Mouse (Mus musculus) heart, postnatal 0 days (tissue): Measurements from ENCODE around the gene Apoh. TPM values are rescaled to one million over a fixed set of nuclear protein-coding genes. Genes with fewer than 3 reads are reported as not detected.

Experiments
- ATAC-seq: fragments of 200-750 bp; cut with Nextera tagmentation; 2 replicates; pipeline ENCODE4 v1.8.0; 2017; ENCODE audit warnings: low read depth, moderate number of reproducible peaks, moderate library complexity; ENCODE audit not compliant: insufficient read depth
- DNase-seq: peaks from one replicate; pipeline ENCODE4 v3.0.0-alpha.2; 2016; ENCODE audit warnings: low spot score
- H3K27ac ChIP-seq: fragments of 300-500 bp; sonication (generic); 2 replicates; pipeline ENCODE4 v1.5.1; 2014; ENCODE audit warnings: low read depth, mild to moderate bottlenecking
- H3K27me3 ChIP-seq: fragments of 300-500 bp; sonication (generic); 2 replicates; pipeline ENCODE4 v1.6.1; 2014; ENCODE audit warnings: low read length, mixed read lengths; ENCODE audit not compliant: control insufficient read depth, insufficient read depth
- H3K36me3 ChIP-seq: fragments of 300-500 bp; sonication (generic); replicated peaks from 2 replicates; pipeline ENCODE4 v1.6.1; 2014; ENCODE audit warnings: low read length, mixed read lengths; ENCODE audit not compliant: control insufficient read depth, insufficient read depth
- H3K4me1 ChIP-seq: fragments of 300-500 bp; sonication (generic); 2 replicates; pipeline ENCODE4 v1.6.1; 2014; ENCODE audit warnings: antibody characterized with exemption; ENCODE audit not compliant: control insufficient read depth, insufficient read depth
- H3K4me2 ChIP-seq: fragments of 300-500 bp; sonication (generic); 2 replicates; pipeline ENCODE4 v1.6.1; 2014; ENCODE audit warnings: low read depth, mild to moderate bottlenecking, low read length, moderate library complexity
- H3K4me3 ChIP-seq: fragments of 300-500 bp; sonication (generic); 2 replicates; pipeline ENCODE4 v1.5.1; 2014; ENCODE audit warnings: low read depth, low read length
- H3K9ac ChIP-seq: fragments of 300-500 bp; sonication (generic); replicated peaks from 2 replicates; pipeline ENCODE4 v1.6.1; 2014; ENCODE audit warnings: low read depth, low read length, mixed read lengths
- H3K9me3 ChIP-seq: fragments of 300-500 bp; sonication (generic); replicated peaks from 2 replicates; pipeline ENCODE4 v1.6.1; 2016; ENCODE audit warnings: low read length; ENCODE audit not compliant: control insufficient read depth
- CTCF ChIP-seq: IDR thresholded peaks from 2 replicates; pipeline ENCODE4 v1.5.1; 2016; ENCODE audit warnings: antibody characterized with exemption, control low read depth, low read depth
- EP300 ChIP-seq: IDR thresholded peaks from 2 replicates; pipeline ENCODE4 v1.6.1; 2016; ENCODE audit warnings: antibody characterized with exemption, low read depth
- WGBS: fragments of 180-500 bp; shearing (Covaris S2); extraction: QIAGEN DNeasy Blood & Tissue Kit; methylation state at CpG from one replicate; pipeline ENCODE4 v1.1.7; 2014; 5-methylcytosine and 5-hydroxymethylcytosine counted together
- polyA plus RNA-seq: library from polyadenylated mRNA; unstranded; fragments of >200 nt; fragmentation: Nextera tagmentation; extraction: Ambion mirVana; gene quantifications from 2 replicates; pipeline ENCODE4 v1.2.1, GENCODE M21; 2015
- total RNA-seq: library from RNA; depleted of rRNA; stranded (reverse); fragments of >200 nt; gene quantifications from 2 replicates; pipeline ENCODE4 v1.2.3, GENCODE M21; 2014; ENCODE audit warnings: low replicate concordance

Gene Apoh
- total and polyA plus RNA-seq, 2 experiments from 2014 or later: 0.87 TPM; not detected in 1

GRCm38 (mm10) chr11:108299913-108300312 is 43.2 kb upstream of the Apoh start:
- ATAC-seq (no peak), DNase-seq (no peak)
- H3K4me1 ChIP-seq: peaks cover 13% of the 10 kb centered on the region
- H3K9me3 ChIP-seq: no peaks in the 10 kb centered on the region
- 81% methylated on average over 10 of the region's 10 CpGs for WGBS
- H3K27ac ChIP-seq: no peak overlapping the region
- no peak overlapping the region for H3K9ac ChIP-seq
- H3K4me3 ChIP-seq: no peak overlapping the region
- no peaks in the 10 kb centered on the region for H3K27me3 ChIP-seq
- no peak overlapping the region for H3K4me2 ChIP-seq
- TF ChIP-seq EP300: no peak
- TF ChIP-seq CTCF: no peak
- no peaks in the 10 kb centered on the region for H3K36me3 ChIP-seq

- H3K4me3 ChIP-seq: no peak overlapping the region
- peaks cover 13% of the 10 kb centered on the region for H3K4me1 ChIP-seq
- H3K36me3 ChIP-seq: no peaks in the 10 kb centered on the region
- ATAC-seq (no peak), DNase-seq (no peak)
- no peaks in the 10 kb centered on the region for H3K9me3 ChIP-seq
- H3K27ac ChIP-seq: no peak overlapping the region
- TF ChIP-seq EP300: no peak
- no peak for TF ChIP-seq CTCF
- WGBS: 100% methylated on average over 1 of the region's 1 CpGs
- no peak overlapping the region for H3K9ac ChIP-seq
- H3K27me3 ChIP-seq: no peaks in the 10 kb centered on the region
- no peak overlapping the region for H3K4me2 ChIP-seq
Observed at GRCm38 (mm10) chr11:108300443-108300842, 42.7 kb upstream of the Apoh start.

GRCm38 (mm10) chr11:108301036-108301435 is 42.1 kb upstream of the Apoh start:
- ATAC-seq: no peak
- whole genome bisulfite sequencing: 72% methylated on average over 6 of the region's 6 CpGs
- peaks cover 13% of the 10 kb centered on the region for H3K4me1 ChIP-seq
- H3K4me3 ChIP-seq: no peak overlapping the region
- H3K27ac ChIP-seq: no peak overlapping the region
- H3K9me3 ChIP-seq: no peaks in the 10 kb centered on the region
- no peak overlapping the region for H3K4me2 ChIP-seq
- no peak overlapping the region for H3K9ac ChIP-seq
- no peak for DNase-seq
- no peaks in the 10 kb centered on the region for H3K27me3 ChIP-seq
- TF ChIP-seq CTCF (no peak), EP300 (no peak)
- H3K36me3 ChIP-seq: no peaks in the 10 kb centered on the region

- no peak overlapping the region for H3K9ac ChIP-seq
- no peak overlapping the region for H3K27ac ChIP-seq
- peaks cover 13% of the 10 kb centered on the region for H3K4me1 ChIP-seq
- no peak for TF ChIP-seq EP300
- TF ChIP-seq CTCF: no peak
- 84% methylated on average over 10 of the region's 10 CpGs for WGBS
- H3K4me3 ChIP-seq: no peak overlapping the region
- H3K4me2 ChIP-seq: no peak overlapping the region
- H3K27me3 ChIP-seq: no peaks in the 10 kb centered on the region
- H3K9me3 ChIP-seq: no peaks in the 10 kb centered on the region
- DNase-seq: no peak
- no peak for ATAC-seq
- no peaks in the 10 kb centered on the region for H3K36me3 ChIP-seq
Observed at GRCm38 (mm10) chr11:108301796-108302490, 41.2 kb upstream of the Apoh start.

GRCm38 (mm10) chr11:108303787-108304186 is 39.4 kb upstream of the Apoh start:
- ATAC-seq (no peak), DNase-seq (no peak)
- 92% methylated on average over 4 of the region's 4 CpGs for WGBS
- Histone ChIP-seq H3K36me3 (no peaks in the 10 kb centered on the region), H3K4me3 (no peak overlapping the region), H3K4me1 (peaks cover 20% of the 10 kb centered on the region), H3K9me3 (no peaks in the 10 kb centered on the region), H3K9ac (no peak overlapping the region), H3K27ac (no peak overlapping the region), H3K4me2 (no peak overlapping the region), H3K27me3 (no peaks in the 10 kb centered on the region)
- TF ChIP-seq CTCF: no peak
- TF ChIP-seq EP300: no peak

- H3K9ac ChIP-seq: no peak overlapping the region
- no peak for DNase-seq
Observed at GRCm38 (mm10) chr11:108307258-108307657, 35.9 kb upstream of the Apoh start.

More at GRCm38 (mm10) chr11:108307258-108307657, 35.9 kb upstream of the Apoh start:
- no peaks in the 10 kb centered on the region for H3K36me3 ChIP-seq
- peaks cover 11% of the 10 kb centered on the region; the same call in 1 of the 2 replicates for H3K4me1 ChIP-seq
- H3K4me2 ChIP-seq: no peak overlapping the region
- 46% methylated on average over 7 of the region's 7 CpGs for WGBS
- ATAC-seq: no peak
- no peak overlapping the region for H3K4me3 ChIP-seq
- no peaks in the 10 kb centered on the region for H3K9me3 ChIP-seq
- no peak for TF ChIP-seq EP300
- TF ChIP-seq CTCF: peak; percentile 18
- no peaks in the 10 kb centered on the region for H3K27me3 ChIP-seq
- H3K27ac ChIP-seq: no peak overlapping the region
